Mouse (Mus musculus) intestine, postnatal 0 days (tissue): ENCODE measurements around the gene Arhgef19. TPM values are rescaled to one million over a fixed set of nuclear protein-coding genes. Genes with fewer than 3 reads are reported as not detected.

Experiments used
- ATAC-seq: fragments of 200-750 bp; cut with Nextera tagmentation; 2 replicates; pipeline ENCODE4 v1.8.0; 2017; ENCODE audit warnings: mild to moderate bottlenecking, moderate TSS enrichment, moderate library complexity
- H3K27ac ChIP-seq: fragments of 300-500 bp; sonication (generic); 2 replicates; pipeline ENCODE4 v1.5.1; 2014; ENCODE audit warnings: mild to moderate bottlenecking, low read depth, low read length, moderate library complexity
- H3K27me3 ChIP-seq: fragments of 300-500 bp; sonication (generic); replicated peaks from 2 replicates; pipeline ENCODE4 v1.6.1; 2014; ENCODE audit warnings: low read length, mixed read lengths; ENCODE audit not compliant: control insufficient read depth, insufficient read depth
- H3K36me3 ChIP-seq: fragments of 300-500 bp; sonication (generic); 2 replicates; pipeline ENCODE4 v1.6.1; 2014; ENCODE audit warnings: mild to moderate bottlenecking, moderate library complexity; ENCODE audit not compliant: control insufficient read depth, insufficient read depth
- H3K4me1 ChIP-seq: fragments of 300-500 bp; sonication (generic); replicated peaks from 2 replicates; pipeline ENCODE4 v1.6.1; 2014; ENCODE audit warnings: antibody characterized with exemption, low read length, mixed read lengths; ENCODE audit not compliant: control insufficient read depth, insufficient read depth
- H3K4me2 ChIP-seq: fragments of 300-500 bp; sonication (generic); replicated peaks from 2 replicates; pipeline ENCODE4 v1.6.1; 2014; ENCODE audit warnings: low read depth, mild to moderate bottlenecking, moderate library complexity
- H3K4me3 ChIP-seq: fragments of 300-500 bp; sonication (generic); 2 replicates; pipeline ENCODE4 v1.5.1; 2014; ENCODE audit warnings: low read depth, low read length
- H3K9ac ChIP-seq: fragments of 300-500 bp; sonication (generic); 2 replicates; pipeline ENCODE4 v1.6.1; 2014; ENCODE audit warnings: mild to moderate bottlenecking, low read depth, low read length
- H3K9me3 ChIP-seq: fragments of 300-500 bp; sonication (generic); 2 replicates; pipeline ENCODE4 v1.6.1; 2016; ENCODE audit warnings: mixed run types; ENCODE audit not compliant: control insufficient read depth
- CTCF ChIP-seq: sonication (generic); IDR thresholded peaks from 2 replicates; pipeline ENCODE4 v1.5.1; 2016; ENCODE audit warnings: low read depth, mild to moderate bottlenecking, control low read depth, antibody characterized with exemption, moderate library complexity
- WGBS: fragments of 180-500 bp; shearing (Covaris S2); extraction: QIAGEN DNeasy Blood & Tissue Kit; methylation state at CpG from one replicate; pipeline ENCODE4 v1.1.7; 2014; 5-methylcytosine and 5-hydroxymethylcytosine counted together
- polyA plus RNA-seq: library from polyadenylated mRNA; unstranded; fragments of >200 nt; fragmentation: Nextera tagmentation; extraction: Ambion mirVana; gene quantifications from 2 replicates; pipeline ENCODE4 v1.2.1, GENCODE M21; 2015

The Arhgef19 gene
- polyA plus RNA-seq, 1 experiment from 2014 or later: 4.5 TPM

GRCm38 (mm10) chr4:141213342-141213741, 26.0 kb upstream of the Arhgef19 start:
- no peak overlapping the region for H3K27ac ChIP-seq
- no peaks in the 10 kb centered on the region for H3K36me3 ChIP-seq
- H3K4me3 ChIP-seq: peak overlapping the region; percentile 54
- no peaks in the 10 kb centered on the region for H3K9me3 ChIP-seq
- TF ChIP-seq CTCF: no peak
- 0 out of 2 replicates have a peak, but pooled peaks cover 4% of the 10 kb centered on the region for H3K4me1 ChIP-seq
- 47% methylated on average over 2 of the region's 2 CpGs for WGBS
- H3K4me2 ChIP-seq: peak overlapping the region; percentile 90
- peak overlapping the region; percentile 32; the same call in 1 of the 2 replicates for H3K9ac ChIP-seq
- no peaks in the 10 kb centered on the region for H3K27me3 ChIP-seq
- no peak for ATAC-seq

DNA sequence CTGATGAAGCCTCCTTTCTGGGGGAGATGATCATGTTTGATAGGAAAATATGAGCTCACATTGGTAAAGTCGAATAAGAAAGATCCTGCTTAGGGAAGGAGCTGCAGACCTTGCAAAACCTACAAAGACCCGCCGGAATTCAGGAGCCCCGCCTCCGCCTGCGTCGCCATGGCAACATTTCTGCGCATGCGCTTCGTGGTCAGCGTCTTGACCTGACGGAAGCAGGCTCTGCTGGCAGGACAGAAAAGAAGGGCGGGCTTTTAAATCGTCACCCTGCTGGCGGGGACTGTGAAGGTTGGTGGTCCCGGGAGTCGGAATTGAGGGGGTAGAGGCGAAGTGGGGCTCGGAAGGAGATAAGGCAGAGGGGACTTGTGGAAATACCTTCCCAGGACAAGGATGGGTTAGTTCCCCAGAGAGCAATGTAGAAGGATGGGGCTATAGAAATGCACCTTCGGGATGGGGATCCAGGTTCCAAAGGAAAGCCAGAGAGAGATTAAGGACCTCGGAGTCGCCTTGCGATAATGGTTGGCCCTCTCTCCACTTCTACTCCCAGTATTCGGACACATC, 25.4 kb upstream of the Arhgef19 start, which contains the start of gene Rsg1:
Rsg1 (plus strand) TSS at position 187 of the 567 bp plus-strand sequence.
- Histone ChIP-seq H3K27ac (no peak within 1 kb of the TSS), H3K4me1 (0 out of 2 replicates have a peak, but pooled peaks cover 4% of the 10 kb centered on the region), H3K9ac (peak within 1 kb of the TSS; percentile 32; the same call in 1 of the 2 replicates), H3K36me3 (no peaks in the 10 kb centered on the region), H3K4me3 (peak within 1 kb of the TSS; percentile 54), H3K27me3 (no peaks in the 10 kb centered on the region), H3K9me3 (no peaks in the 10 kb centered on the region), H3K4me2 (peak within 1 kb of the TSS; percentile 90)
- ATAC-seq: peak; percentile 46
- WGBS: under 1% methylated on average over 24 of the region's 24 CpGs
- TF ChIP-seq CTCF: no peak

DNA sequence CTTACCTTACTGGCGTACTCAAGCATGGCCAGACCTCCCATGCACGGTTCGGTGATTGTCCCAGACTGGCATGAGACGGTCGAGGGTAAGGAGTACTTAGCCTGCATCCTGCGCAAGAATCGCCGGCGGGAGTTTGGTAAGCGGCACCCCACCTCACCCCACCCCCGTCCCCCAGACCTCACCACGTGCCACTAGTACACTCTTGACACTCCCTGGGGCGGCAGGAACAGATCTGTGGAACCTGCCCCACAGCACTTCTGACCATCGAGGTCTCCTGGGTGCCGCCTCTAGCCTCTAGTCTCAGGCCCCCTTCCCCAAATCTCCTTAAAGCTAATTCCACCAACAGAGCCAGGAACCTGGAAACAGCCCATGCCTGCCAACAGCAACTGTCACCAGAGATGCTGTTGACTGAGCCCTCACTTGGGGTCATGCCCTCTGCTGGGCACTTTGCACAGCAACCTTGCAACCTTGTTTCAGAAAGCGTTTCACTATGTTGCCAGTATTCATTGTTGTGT, 24.9 kb upstream of the Arhgef19 start:
- no peaks in the 10 kb centered on the region for H3K27me3 ChIP-seq
- WGBS: 1% methylated on average over 16 of the region's 16 CpGs
- 0 out of 2 replicates have a peak, but pooled peaks have one; percentile 24 for ATAC-seq

DNA sequence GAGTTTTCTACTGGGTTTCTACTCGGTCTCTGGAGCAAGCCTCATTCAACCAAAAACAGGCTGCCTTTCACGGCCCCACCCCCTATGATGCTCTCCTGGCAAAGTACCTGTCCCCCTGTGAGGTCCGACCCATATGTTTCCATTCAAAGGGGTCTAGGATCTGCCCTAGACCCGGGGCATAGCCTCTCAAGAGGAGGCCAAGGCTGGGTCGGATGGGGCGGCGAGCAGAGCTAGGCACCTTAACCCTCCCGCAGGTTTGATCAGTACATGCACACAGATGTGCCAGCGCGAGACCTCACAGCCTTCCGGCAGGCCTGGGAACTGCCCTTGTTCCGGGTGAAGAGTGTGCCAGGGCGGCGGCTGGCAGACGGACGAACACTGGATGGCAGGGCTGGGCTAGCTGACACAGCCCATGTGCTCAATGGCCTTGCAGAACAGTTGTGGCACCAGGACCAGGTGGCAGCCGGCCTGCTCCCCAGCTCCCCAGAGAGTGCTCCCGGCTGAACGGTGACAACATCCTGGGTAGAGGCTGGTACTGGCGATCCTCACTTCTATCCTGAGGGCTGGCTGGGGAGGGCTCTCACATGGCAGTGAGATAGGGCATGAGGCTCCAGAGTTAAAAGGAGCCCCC, 19.6 kb upstream of the Arhgef19 start:
- no peaks in the 10 kb centered on the region for H3K27me3 ChIP-seq
- ATAC-seq: no peak
- no peak overlapping the region for H3K9ac ChIP-seq
- no peak overlapping the region for H3K4me3 ChIP-seq
- no peak overlapping the region for H3K27ac ChIP-seq
- H3K4me2 ChIP-seq: no peak overlapping the region
- H3K9me3 ChIP-seq: no peaks in the 10 kb centered on the region
- WGBS: 94% methylated on average over 20 of the region's 20 CpGs
- H3K4me1 ChIP-seq: no peaks in the 10 kb centered on the region
- TF ChIP-seq CTCF: no peak
- H3K36me3 ChIP-seq: no peaks in the 10 kb centered on the region

More for the DNA sequence above, 24.9 kb upstream of the Arhgef19 start:
- Histone ChIP-seq H3K9ac (peak overlapping the region; percentile 32; the same call in 1 of the 2 replicates), H3K4me1 (0 out of 2 replicates have a peak, but pooled peaks cover 4% of the 10 kb centered on the region), H3K9me3 (no peaks in the 10 kb centered on the region), H3K36me3 (no peaks in the 10 kb centered on the region), H3K4me3 (peak overlapping the region; percentile 54), H3K27ac (no peak overlapping the region), H3K4me2 (peak overlapping the region; percentile 90)
- peak; percentile 76 for TF ChIP-seq CTCF

DNA sequence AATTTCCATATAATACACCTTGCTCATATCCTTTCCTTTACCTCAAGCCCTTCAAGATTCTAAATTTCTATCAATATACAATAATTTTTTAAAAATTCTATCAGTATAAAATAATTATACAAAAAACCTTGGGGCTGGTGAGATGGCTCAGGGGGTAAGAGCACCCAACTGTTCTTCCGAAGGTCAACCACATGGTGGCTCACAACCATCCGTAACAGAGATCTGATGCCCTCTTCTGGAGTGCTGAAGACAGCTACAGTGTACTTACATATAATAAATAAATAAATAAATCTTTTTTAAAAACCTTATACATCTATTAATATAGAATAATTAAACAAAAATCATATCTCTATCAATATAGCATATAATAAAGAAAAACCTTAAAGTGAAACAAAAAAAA, 17.5 kb upstream of the Arhgef19 start:
- Histone ChIP-seq H3K9me3 (no peaks in the 10 kb centered on the region), H3K27ac (no peak overlapping the region), H3K9ac (no peak overlapping the region), H3K4me2 (no peak overlapping the region), H3K4me1 (no peaks in the 10 kb centered on the region), H3K4me3 (no peak overlapping the region), H3K27me3 (no peaks in the 10 kb centered on the region), H3K36me3 (no peaks in the 10 kb centered on the region)
- ATAC-seq: no peak
- TF ChIP-seq CTCF: peak; percentile 44
- WGBS: 82% methylated on average over 2 of the region's 2 CpGs

GRCm38 (mm10) chr4:141222752-141223151, 16.5 kb upstream of the Arhgef19 start:
- Histone ChIP-seq H3K4me3 (no peak overlapping the region), H3K9ac (no peak overlapping the region), H3K27ac (no peak overlapping the region), H3K4me1 (no peaks in the 10 kb centered on the region), H3K36me3 (no peaks in the 10 kb centered on the region), H3K9me3 (no peaks in the 10 kb centered on the region), H3K4me2 (no peak overlapping the region), H3K27me3 (no peaks in the 10 kb centered on the region)
- no peak for ATAC-seq
- TF ChIP-seq CTCF: no peak
- 92% methylated on average over 5 of the region's 5 CpGs for WGBS
